Mouse (Mus musculus): ENCODE measurements around the gene Shc4. TPM values are rescaled to one million over a fixed set of nuclear protein-coding genes. Genes with fewer than 3 reads are reported as not detected.
A peak's percentile ranks its signal among the peaks of the same experiment; 100 is the strongest.

The Shc4 gene
- 1.7 and 1.9 TPM in 2 replicates for polyA plus RNA-seq (2015; fragmentation: Nextera tagmentation; extraction: Ambion mirVana)

DNA sequence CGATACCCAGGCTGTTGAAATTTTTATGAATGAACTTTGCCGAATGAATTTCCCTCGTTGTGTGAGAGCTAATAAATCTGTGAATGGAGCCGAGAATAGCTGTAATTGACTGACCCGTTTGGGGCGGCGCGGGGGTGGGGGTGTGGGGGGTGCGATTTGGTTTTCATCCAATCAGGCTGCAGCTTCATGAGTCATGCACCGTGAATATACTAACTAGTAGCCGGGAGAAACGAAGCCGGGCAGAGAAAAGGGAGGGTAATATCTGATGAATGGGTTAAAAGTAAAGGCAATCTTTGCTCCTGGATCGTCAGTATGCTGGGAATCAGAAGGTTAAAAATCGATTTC lies at the start of gene Shc4:
Gene Shc4, minus strand, starts transcription at position 63 of the 345 bp plus-strand sequence.
- 1% methylated on average over 15 of the region's 15 CpGs for WGBS
- no peaks in the 10 kb centered on the region for H3K9me3 ChIP-seq
- H3K4me2 ChIP-seq (replicated peaks), result peak within 1 kb of the TSS; percentile 97
- H3K27me3 ChIP-seq, result peaks cover 45% of the 10 kb centered on the region
- peak; percentile 87 for ATAC-seq
- peak within 1 kb of the TSS; percentile 68 for H3K9ac ChIP-seq (replicated peaks)
- H3K4me1 ChIP-seq (replicated peaks), result peaks cover 22% of the 10 kb centered on the region
- peak within 1 kb of the TSS; percentile 52 for H3K4me3 ChIP-seq (replicated peaks)
- H3K36me3 ChIP-seq, result no peaks in the 10 kb centered on the region
- peak within 1 kb of the TSS; percentile 68 for H3K27ac ChIP-seq

DNA sequence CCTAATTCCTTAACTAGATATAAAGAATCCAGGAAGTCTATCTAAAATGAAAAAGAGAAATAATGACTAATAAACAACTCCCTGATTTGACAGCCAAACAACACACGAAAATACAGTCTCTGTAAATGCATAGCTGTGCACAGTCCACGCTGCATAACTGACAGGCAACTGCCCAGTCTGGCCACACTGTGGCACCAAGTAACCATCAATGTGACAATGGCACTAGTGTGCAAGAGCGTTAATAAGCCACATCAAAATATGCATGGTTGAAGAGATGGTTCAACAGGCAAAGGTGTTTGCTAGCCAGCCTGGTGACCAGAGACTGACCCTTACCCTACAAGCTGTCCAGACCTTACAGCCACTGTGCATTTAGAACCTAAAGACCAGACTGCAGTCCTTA lies 41.1 kb upstream of the Shc4 start:
- no peak overlapping the region for H3K4me2 ChIP-seq (replicated peaks)
- no peaks in the 10 kb centered on the region for H3K4me1 ChIP-seq (replicated peaks)
- no peak overlapping the region for H3K27ac ChIP-seq
- no peaks in the 10 kb centered on the region for H3K9me3 ChIP-seq
- no peak overlapping the region for H3K9ac ChIP-seq (replicated peaks)
- ATAC-seq, result no peak
- H3K4me3 ChIP-seq (replicated peaks), result no peak overlapping the region
- peaks cover 85% of the 10 kb centered on the region for H3K36me3 ChIP-seq
- WGBS, result 91% methylated on average over 3 of the region's 3 CpGs
- no peaks in the 10 kb centered on the region for H3K27me3 ChIP-seq

- H3K27ac ChIP-seq, result no peak overlapping the region
- H3K9me3 ChIP-seq, result no peaks in the 10 kb centered on the region
- peaks cover 84% of the 10 kb centered on the region for H3K36me3 ChIP-seq
- H3K9ac ChIP-seq (replicated peaks), result no peak overlapping the region
- H3K4me2 ChIP-seq (replicated peaks), result no peak overlapping the region
- H3K4me1 ChIP-seq (replicated peaks), result no peaks in the 10 kb centered on the region
- H3K4me3 ChIP-seq (replicated peaks), result no peak overlapping the region
- 95% methylated on average over 5 of the region's 5 CpGs for WGBS
- no peaks in the 10 kb centered on the region for H3K27me3 ChIP-seq
- no peak for ATAC-seq
Observed at GRCm38 (mm10) chr2:125764531-125764930, 40.6 kb upstream of the Shc4 start.

DNA sequence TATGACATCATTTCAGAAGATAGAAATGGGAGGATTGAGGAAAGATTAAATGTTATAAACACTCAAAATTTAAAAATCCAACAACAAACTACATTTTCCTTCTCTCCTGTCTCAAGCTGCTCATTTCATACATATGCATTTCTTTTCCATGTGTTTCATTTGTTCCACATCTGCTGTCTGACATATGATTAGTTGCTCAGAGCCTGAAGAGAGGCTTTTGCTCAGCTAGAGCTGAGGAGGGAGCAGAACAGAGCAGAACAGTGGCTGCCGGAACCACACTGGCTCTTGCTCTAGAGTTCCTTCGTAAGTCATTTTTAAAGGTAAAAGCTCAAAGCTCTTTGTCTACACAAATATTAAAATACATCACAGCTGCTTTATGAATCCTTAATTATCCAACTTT lies 25.4 kb upstream of the Shc4 start:
- Histone ChIP-seq H3K4me1 (replicated peaks) (no peaks in the 10 kb centered on the region), H3K4me3 (replicated peaks) (no peak overlapping the region), H3K4me2 (replicated peaks) (no peak overlapping the region), H3K9me3 (no peaks in the 10 kb centered on the region), H3K36me3 (peaks cover 85% of the 10 kb centered on the region), H3K27ac (no peak overlapping the region), H3K27me3 (no peaks in the 10 kb centered on the region), H3K9ac (replicated peaks) (no peak overlapping the region)
- no peak for ATAC-seq
- WGBS, result 92% methylated on average over 2 of the region's 2 CpGs

- no peaks in the 10 kb centered on the region for H3K27me3 ChIP-seq
- peaks cover 57% of the 10 kb centered on the region for H3K36me3 ChIP-seq
- H3K4me2 ChIP-seq (replicated peaks), result no peak overlapping the region
- H3K27ac ChIP-seq, result no peak overlapping the region
- no peaks in the 10 kb centered on the region for H3K4me1 ChIP-seq (replicated peaks)
- no peak for ATAC-seq
- H3K9ac ChIP-seq (replicated peaks), result no peak overlapping the region
- 85% methylated on average over 6 of the region's 6 CpGs for WGBS
- H3K9me3 ChIP-seq, result no peaks in the 10 kb centered on the region
- H3K4me3 ChIP-seq (replicated peaks), result no peak overlapping the region
Observed at GRCm38 (mm10) chr2:125739338-125739737, 15.4 kb upstream of the Shc4 start.

DNA sequence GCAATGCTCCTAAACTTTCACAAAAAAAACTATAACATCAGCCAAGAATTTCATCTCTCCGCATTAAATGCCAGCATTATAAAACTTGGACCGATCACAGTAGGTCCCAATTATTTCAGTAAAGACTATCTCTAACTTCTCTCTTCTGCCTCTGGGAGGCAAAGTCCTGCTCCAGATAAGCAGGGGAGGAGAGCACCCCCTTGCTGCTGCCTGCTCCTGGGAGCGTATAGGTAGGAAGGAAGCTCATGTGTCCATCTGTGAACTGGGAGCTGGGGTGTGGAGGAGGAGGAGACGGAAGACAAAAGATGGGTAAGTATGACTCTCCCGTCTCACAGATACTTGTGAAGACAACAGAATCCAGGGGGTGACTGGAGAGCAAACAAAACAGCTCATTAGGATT lies 14.8 kb upstream of the Shc4 start:
- Histone ChIP-seq H3K9me3 (no peaks in the 10 kb centered on the region), H3K27ac (no peak overlapping the region), H3K4me1 (replicated peaks) (no peaks in the 10 kb centered on the region), H3K4me3 (replicated peaks) (no peak overlapping the region), H3K27me3 (no peaks in the 10 kb centered on the region), H3K9ac (replicated peaks) (no peak overlapping the region), H3K36me3 (peaks cover 51% of the 10 kb centered on the region), H3K4me2 (replicated peaks) (no peak overlapping the region)
- no peak for ATAC-seq
- 65% methylated on average over 5 of the region's 5 CpGs for WGBS

DNA sequence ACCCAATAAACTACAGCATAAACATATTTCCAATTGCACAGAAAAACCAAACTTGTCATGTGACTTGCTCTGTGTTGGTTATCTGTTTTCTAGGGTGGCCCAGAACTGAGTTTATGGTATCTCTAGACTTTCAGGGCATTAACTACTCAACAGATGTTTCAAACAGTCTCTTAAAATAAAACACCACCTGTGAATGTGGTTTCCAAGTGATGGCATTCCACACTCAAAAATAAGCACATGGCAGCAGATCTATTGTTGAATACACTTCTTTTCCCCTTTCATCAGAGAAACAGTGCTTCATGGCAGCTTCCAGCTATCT lies 12.0 kb upstream of the Shc4 start:
- Histone ChIP-seq H3K9ac (replicated peaks) (no peak overlapping the region), H3K36me3 (peaks cover 24% of the 10 kb centered on the region), H3K9me3 (no peaks in the 10 kb centered on the region), H3K4me2 (replicated peaks) (no peak overlapping the region), H3K4me1 (replicated peaks) (peaks cover 12% of the 10 kb centered on the region), H3K27ac (no peak overlapping the region), H3K27me3 (no peaks in the 10 kb centered on the region), H3K4me3 (replicated peaks) (no peak overlapping the region)
- no peak for ATAC-seq

DNA sequence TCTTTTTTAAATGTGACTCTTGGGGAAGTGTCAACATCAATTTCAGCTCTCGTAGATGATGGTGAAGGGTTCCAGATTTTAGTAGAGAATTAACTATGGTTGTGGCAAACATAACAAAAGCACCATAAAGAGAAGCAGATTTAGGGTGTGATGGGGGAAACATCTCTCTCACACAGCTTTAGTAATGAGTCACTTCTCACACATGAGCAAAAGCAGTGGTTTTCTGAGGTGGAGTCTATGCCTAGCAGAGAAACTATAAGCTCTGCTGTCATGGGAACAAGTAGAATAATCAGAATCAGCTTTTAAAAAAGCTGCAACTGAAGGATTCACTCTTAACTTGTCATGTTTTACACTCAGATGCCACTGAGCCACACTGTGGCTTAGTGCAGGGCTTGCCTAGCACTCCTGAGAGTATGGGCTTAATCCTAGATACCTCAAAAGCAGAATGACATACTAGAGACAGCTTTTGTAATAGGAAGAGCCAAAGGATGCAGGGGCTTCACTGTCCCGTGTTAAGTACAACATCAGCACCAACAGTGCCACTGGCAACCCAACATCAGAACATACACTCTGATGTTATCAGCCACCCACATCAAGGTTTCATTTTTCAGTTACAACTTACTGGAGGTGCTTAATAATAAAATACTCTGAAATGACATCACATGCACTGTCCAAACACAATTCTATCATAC lies 11.5 kb upstream of the Shc4 start:
- Histone ChIP-seq H3K36me3 (peaks cover 21% of the 10 kb centered on the region), H3K4me2 (replicated peaks) (no peak overlapping the region), H3K4me3 (replicated peaks) (no peak overlapping the region), H3K4me1 (replicated peaks) (peaks cover 12% of the 10 kb centered on the region), H3K9ac (replicated peaks) (no peak overlapping the region), H3K27me3 (no peaks in the 10 kb centered on the region), H3K9me3 (no peaks in the 10 kb centered on the region), H3K27ac (no peak overlapping the region)
- no peak for ATAC-seq
- WGBS, result 74% methylated on average over 2 of the region's 2 CpGs

DNA sequence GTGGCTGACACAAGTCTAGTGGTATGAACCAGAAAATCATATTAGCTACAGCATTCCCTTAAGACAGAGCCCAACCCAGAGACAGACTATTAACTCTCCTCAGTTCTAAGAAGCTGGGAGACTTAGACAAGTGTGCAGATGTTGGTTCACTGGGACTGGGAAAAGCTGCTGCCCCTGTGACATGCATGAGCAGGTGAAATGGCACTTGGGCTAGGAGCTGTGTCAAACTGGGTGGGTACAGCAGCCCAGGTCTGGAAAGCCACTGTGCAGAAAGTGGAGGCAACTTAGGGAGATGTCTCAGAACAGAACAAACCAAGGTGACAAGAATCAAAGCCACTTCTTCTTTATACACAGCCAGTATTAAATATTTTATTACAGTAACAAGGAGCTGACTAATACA lies 10.8 kb upstream of the Shc4 start:
- no peak overlapping the region for H3K4me3 ChIP-seq (replicated peaks)
- no peaks in the 10 kb centered on the region for H3K9me3 ChIP-seq
- H3K4me1 ChIP-seq (replicated peaks), result peaks cover 12% of the 10 kb centered on the region
- H3K27me3 ChIP-seq, result no peaks in the 10 kb centered on the region
- H3K9ac ChIP-seq (replicated peaks), result no peak overlapping the region
- H3K36me3 ChIP-seq, result peaks cover 14% of the 10 kb centered on the region
- H3K4me2 ChIP-seq (replicated peaks), result no peak overlapping the region
- H3K27ac ChIP-seq, result no peak overlapping the region
- no peak for ATAC-seq

GRCm38 (mm10) chr2:125731763-125732560 lies 8.0 kb upstream of the Shc4 start:
- Histone ChIP-seq H3K27ac (peak overlapping the region; percentile 95), H3K4me3 (replicated peaks) (peak overlapping the region; percentile 47), H3K36me3 (no peaks in the 10 kb centered on the region), H3K4me2 (replicated peaks) (peak overlapping the region; percentile 68), H3K9ac (replicated peaks) (peak overlapping the region; percentile 80), H3K27me3 (peaks cover 8% of the 10 kb centered on the region; the same call in 1 of the 2 replicates), H3K9me3 (no peaks in the 10 kb centered on the region), H3K4me1 (replicated peaks) (peaks cover 12% of the 10 kb centered on the region)
- 8% methylated on average over 35 of the region's 35 CpGs for WGBS
- ATAC-seq, result peak; percentile 98

- peaks cover 49% of the 10 kb centered on the region for H3K27me3 ChIP-seq
- peak; percentile 54 for ATAC-seq
- H3K36me3 ChIP-seq, result no peaks in the 10 kb centered on the region
- H3K4me3 ChIP-seq (replicated peaks), result peak overlapping the region; percentile 52
- peak overlapping the region; percentile 68 for H3K9ac ChIP-seq (replicated peaks)
- H3K9me3 ChIP-seq, result no peaks in the 10 kb centered on the region
- WGBS, result 1% methylated on average over 16 of the region's 16 CpGs
- peak overlapping the region; percentile 97 for H3K4me2 ChIP-seq (replicated peaks)
- peaks cover 22% of the 10 kb centered on the region for H3K4me1 ChIP-seq (replicated peaks)
- peak overlapping the region; percentile 22; the same call in 1 of the 2 replicates for H3K27ac ChIP-seq
Observed at GRCm38 (mm10) chr2:125724546-125725114, 682 bp upstream of the Shc4 start.

DNA sequence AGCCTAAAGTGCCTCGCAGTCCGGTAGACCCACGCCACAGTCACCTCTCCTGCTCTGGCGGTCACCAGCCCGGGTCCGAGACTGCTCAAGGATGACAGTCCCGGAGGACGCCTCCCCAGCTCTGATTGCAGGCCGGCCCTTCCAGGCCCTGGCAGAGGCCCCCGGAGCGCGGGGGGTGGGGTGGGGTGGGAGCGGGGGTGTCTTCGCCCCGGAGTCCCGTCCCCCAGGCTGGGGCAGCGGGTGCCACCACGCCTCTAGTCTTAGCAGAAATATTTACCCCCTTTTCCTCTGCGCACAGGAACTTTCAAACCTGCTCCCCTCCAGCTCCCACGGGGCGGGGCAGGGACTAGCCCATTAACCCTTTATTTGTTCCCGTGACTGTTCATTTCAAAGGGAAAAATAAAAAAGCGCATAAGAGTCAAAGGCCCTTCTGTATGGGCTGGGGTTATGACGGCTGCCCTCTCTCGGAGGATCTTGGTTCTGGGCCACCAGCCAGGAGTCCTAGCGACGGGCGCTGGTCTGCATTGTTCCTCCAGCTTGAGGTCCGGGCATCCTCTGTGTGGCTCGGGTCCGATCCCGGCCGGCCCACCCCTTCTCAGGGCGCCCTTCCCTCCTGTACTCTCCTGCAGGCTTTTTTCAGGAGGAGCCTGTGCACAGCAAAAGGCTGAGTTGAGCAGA lies 401 bp downstream of the Shc4 start:
- H3K27ac ChIP-seq, result peak overlapping the region; percentile 68
- peak overlapping the region; percentile 68 for H3K9ac ChIP-seq (replicated peaks)
- H3K4me3 ChIP-seq (replicated peaks), result peak overlapping the region; percentile 52
- ATAC-seq, result peak; percentile 92
- peaks cover 22% of the 10 kb centered on the region for H3K4me1 ChIP-seq (replicated peaks)
- 0% methylated on average over 34 of the region's 34 CpGs for WGBS
- no peaks in the 10 kb centered on the region for H3K9me3 ChIP-seq
- peak overlapping the region; percentile 97 for H3K4me2 ChIP-seq (replicated peaks)
- no peaks in the 10 kb centered on the region for H3K36me3 ChIP-seq
- H3K27me3 ChIP-seq, result peaks cover 44% of the 10 kb centered on the region

Measured in midbrain, embryonic 13.5 days (tissue).